Mouse (Mus musculus) olfactory bulb, adult 2 months (tissue): Measurements from ENCODE around the gene Rps5.

Source experiments
- CTCF ChIP-seq: fragments of 200-500 bp; IDR thresholded peaks from 2 replicates; pipeline ENCODE4 v1.5.1; 2012; ENCODE audit warnings: low read depth, mild to moderate bottlenecking, low read length, moderate library complexity; ENCODE audit not compliant: insufficient read depth
- POLR2A ChIP-seq: fragments of 200-500 bp; IDR thresholded peaks from 2 replicates; pipeline ENCODE4 v1.6.1; 2012; ENCODE audit warnings: mild to moderate bottlenecking, low read depth, low read length, moderate library complexity; ENCODE audit not compliant: insufficient read depth

GRCm38 (mm10) chr7:12880036-12880435 is 42.1 kb upstream of the Rps5 start:
- TF ChIP-seq POLR2A (no peak), CTCF (no peak)
